Comparison of ENCODE assay signal across 9 mouse cellular contexts in the genomic region with DNA sequence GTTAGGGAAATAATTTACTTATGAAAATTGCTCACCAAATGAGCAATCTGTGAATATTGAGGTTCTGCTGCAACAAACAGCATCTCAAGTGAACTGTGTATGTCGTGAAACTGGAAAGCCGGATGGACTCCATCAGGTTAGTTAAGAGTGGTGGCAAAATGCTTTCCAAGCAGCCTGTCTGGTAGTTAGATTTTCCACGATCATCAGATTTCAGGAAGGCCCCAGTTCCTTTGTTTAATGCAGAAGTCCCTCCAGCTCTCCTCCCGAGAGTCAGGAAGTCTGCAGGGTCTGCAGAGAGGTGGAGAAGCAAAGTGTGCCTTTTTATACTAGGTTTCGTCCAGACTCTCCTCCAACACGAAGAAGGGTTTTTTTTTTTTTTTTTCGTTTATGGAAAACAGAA. TPM values are rescaled to one million over a fixed set of nuclear protein-coding genes. Genes with fewer than 3 reads are reported as not detected.
DNase-seq lines count a peak whose midpoint lies in the region; ATAC-seq and TF ChIP-seq lines count a peak whose summit lies in the region.
"Had no signal": no experiment of that assay in that cellular context is flagged by ENCODE, and none has a peak within 500 bp of the region (broad histone marks: within the 10 kb centered on the region; RNA-seq: fewer than 3 reads in every experiment).

No protein-coding gene starts in this region.

- no peak for TF ChIP-seq CTCF in midbrain, postnatal 0 days (IDR thresholded peaks at IDR 0.05)

- H3K27me3 ChIP-seq in kidney, embryonic 14.5 days (ENCODE audit: control insufficient read depth, insufficient read depth, low read length), result no peaks in the 10 kb centered on the region
- no peaks in the 10 kb centered on the region for H3K27me3 ChIP-seq in embryonic facial prominence, embryonic 15.5 days
- H3K27me3 ChIP-seq in hindbrain, embryonic 14.5 days (ENCODE audit: control insufficient read depth, insufficient read depth, low read length), result no peaks in the 10 kb centered on the region
- H3K27me3 ChIP-seq in midbrain, postnatal 0 days (ENCODE audit: insufficient read depth, low read length), result no peaks in the 10 kb centered on the region

- H3K9me3 ChIP-seq in kidney, embryonic 14.5 days (ENCODE audit: control insufficient read depth, low read length), result no peaks in the 10 kb centered on the region
- no peaks in the 10 kb centered on the region for H3K9me3 ChIP-seq in embryonic facial prominence, embryonic 15.5 days (replicated peaks)
- H3K9me3 ChIP-seq in hindbrain, embryonic 14.5 days (ENCODE audit: control insufficient read depth, low read length), result no peaks in the 10 kb centered on the region
- H3K9me3 ChIP-seq in midbrain, postnatal 0 days (ENCODE audit: low read length), result no peaks in the 10 kb centered on the region

- DNase-seq in kidney, postnatal 4 days, result no peak
- DNase-seq in hindbrain, embryonic 14.5 days (ENCODE audit: low spot score), result no peak
- DNase-seq in midbrain, postnatal 0 days (ENCODE audit: low spot score), result no peak
- DNase-seq in thymus, adult 18-20 months, result no peak
- DNase-seq in left cerebral cortex, postnatal 14 days (ENCODE audit: low spot score in 2 of 2), result no peak
- DNase-seq: lung, postnatal 36 days had no signal

- peak overlapping the region; percentile 6; the same call in 1 of the 2 replicates for H3K4me2 ChIP-seq in kidney, embryonic 14.5 days (replicated peaks; ENCODE audit: low read depth, low read length)
- H3K4me2 ChIP-seq in embryonic facial prominence, embryonic 15.5 days (replicated peaks), result peak overlapping the region; percentile 44
- H3K4me2 ChIP-seq in hindbrain, embryonic 14.5 days (replicated peaks), result peak overlapping the region; percentile 70
- H3K4me2 ChIP-seq in midbrain, postnatal 0 days (ENCODE audit: low read depth, low read length, poor library complexity, severe bottlenecking), result peak overlapping the region; percentile 62

- intact Hi-C loops in left cerebral cortex, postnatal 14 days (cut with DNase I), result loop anchor here (10.0 kb wide), 3 partner anchors 132 to 728 kb away; no protein-coding TSS in a partner anchor

- H3K9ac ChIP-seq in kidney, embryonic 14.5 days (ENCODE audit: low read depth, low read length), result peak overlapping the region; percentile 8; the same call in 1 of the 2 replicates
- H3K9ac ChIP-seq in embryonic facial prominence, embryonic 15.5 days, result no peak overlapping the region
- H3K9ac ChIP-seq in hindbrain, embryonic 14.5 days, result peak overlapping the region; percentile 81
- H3K9ac ChIP-seq in midbrain, postnatal 0 days (replicated peaks; ENCODE audit: low read length, poor library complexity, severe bottlenecking), result peak overlapping the region; percentile 33

- no peak overlapping the region for H3K27ac ChIP-seq in kidney, embryonic 14.5 days (ENCODE audit: low read depth, low read length)
- peak overlapping the region; percentile 63 for H3K27ac ChIP-seq in embryonic facial prominence, embryonic 15.5 days (replicated peaks)
- no peak overlapping the region for H3K27ac ChIP-seq in hindbrain, embryonic 14.5 days
- no peak overlapping the region for H3K27ac ChIP-seq in midbrain, postnatal 0 days (ENCODE audit: low read depth, low read length)

- 29% methylated on average over 7 of the region's 7 CpGs for WGBS in kidney, embryonic 14.5 days
- 12% methylated on average over 7 of the region's 7 CpGs for WGBS in embryonic facial prominence, embryonic 15.5 days
- 26% methylated on average over 7 of the region's 7 CpGs for WGBS in hindbrain, embryonic 14.5 days
- 18% methylated on average over 7 of the region's 7 CpGs for WGBS in midbrain, postnatal 0 days

- H3K4me1 ChIP-seq in kidney, embryonic 14.5 days (ENCODE audit: control insufficient read depth, insufficient read depth, low read length), result peaks cover 11% of the 10 kb centered on the region; the same call in 1 of the 2 replicates
- H3K4me1 ChIP-seq in embryonic facial prominence, embryonic 15.5 days, result peaks cover 19% of the 10 kb centered on the region
- H3K4me1 ChIP-seq in hindbrain, embryonic 14.5 days (replicated peaks; ENCODE audit: control insufficient read depth, insufficient read depth, low read length), result peaks cover 22% of the 10 kb centered on the region
- H3K4me1 ChIP-seq in midbrain, postnatal 0 days (ENCODE audit: insufficient read depth, low read length), result peaks cover 7% of the 10 kb centered on the region; the same call in 1 of the 2 replicates

- H3K36me3 ChIP-seq in kidney, embryonic 14.5 days (ENCODE audit: control insufficient read depth, insufficient read depth, low read length), result peaks cover 4% of the 10 kb centered on the region; the same call in 1 of the 2 replicates
- H3K36me3 ChIP-seq in embryonic facial prominence, embryonic 15.5 days, result no peaks in the 10 kb centered on the region
- peaks cover 7% of the 10 kb centered on the region for H3K36me3 ChIP-seq in hindbrain, embryonic 14.5 days (replicated peaks; ENCODE audit: control insufficient read depth, insufficient read depth)
- no peaks in the 10 kb centered on the region for H3K36me3 ChIP-seq in midbrain, postnatal 0 days (ENCODE audit: insufficient read depth, low read length)

- ATAC-seq in kidney, embryonic 14.5 days (ENCODE audit: low FRiP score, low TSS enrichment), result no peak
- ATAC-seq in embryonic facial prominence, embryonic 15.5 days (ENCODE audit: insufficient number of reproducible peaks, low FRiP score, low TSS enrichment, low read depth), result no peak
- ATAC-seq in hindbrain, embryonic 14.5 days (ENCODE audit: low FRiP score), result no peak
- no peak for ATAC-seq in midbrain, postnatal 0 days (ENCODE audit: low FRiP score)
- no peak for ATAC-seq in frontal cortex, adult (ENCODE audit: low TSS enrichment)

- no peak overlapping the region for H3K4me3 ChIP-seq in kidney, embryonic 14.5 days (ENCODE audit: low read length)
- H3K4me3 ChIP-seq in embryonic facial prominence, embryonic 15.5 days (replicated peaks), result peak overlapping the region; percentile 42
- peak overlapping the region; percentile 54 for H3K4me3 ChIP-seq in hindbrain, embryonic 14.5 days (replicated peaks; ENCODE audit: low read length)
- H3K4me3 ChIP-seq in midbrain, postnatal 0 days (ENCODE audit: low read depth, low read length), result peak overlapping the region; percentile 53

RNA-seq across cellular contexts. Expression of gene Flrt3, which starts 4.4 kb away (rescaled TPM):
- polyA plus RNA-seq in kidney, embryonic 14.5 days (2014; fragmentation: Nextera tagmentation; extraction: Ambion mirVana), result 18.6 and 27.5 TPM in 2 replicates
- polyA plus RNA-seq in embryonic facial prominence, embryonic 15.5 days (2015; fragmentation: Nextera tagmentation; extraction: Ambion mirVana), result 53.9 and 60.5 TPM in 2 replicates
- 41.3 and 46.4 TPM in 2 replicates for polyA plus RNA-seq in hindbrain, embryonic 14.5 days (2014; fragmentation: Nextera tagmentation; extraction: Ambion mirVana)
- total RNA-seq in midbrain, postnatal 0 days (2014; rRNA removed), result 33.3 and 33.6 TPM in 2 replicates
- polyA plus RNA-seq in midbrain, postnatal 0 days (2015; fragmentation: Nextera tagmentation; extraction: Ambion mirVana), result 22.9 and 25.3 TPM in 2 replicates
- total RNA-seq in left cerebral cortex, postnatal 14 days (2021), result 10 to 100 TPM; 29.2 to 31.9 TPM

Comparison
In these comparisons a context has a peak if more than half of its experiments do, and no peak if none do; other contexts are left out.
1. H3K4me2 ChIP-seq: peak in every context shown above with its lines; median percentile 70 in hindbrain, embryonic 14.5 days; 62 in midbrain, postnatal 0 days; 44 in embryonic facial prominence, embryonic 15.5 days; 6 in kidney, embryonic 14.5 days.